Mouse (Mus musculus) left cerebral cortex, adult 18-20 months (tissue): ENCODE measurements around the gene Cdk13. TPM values are rescaled to one million over a fixed set of nuclear protein-coding genes. Genes with fewer than 3 reads are reported as not detected.

Experiments used
- DNase-seq, 2 experiments: peaks; one replicate each; pipeline ENCODE4 v3.0.0; 2021 to 2022; ENCODE audit warnings: low spot score in 2 of 2, mixed read lengths in 1 of 2
- total RNA-seq, 2 experiments: library from RNA; stranded (reverse); gene quantifications; 2 replicates each; pipeline ENCODE4 v1.2.3; 2021

Gene Cdk13
- total RNA-seq, 2 experiments from 2014 or later: 56.1 to 63.1 TPM

DNA sequence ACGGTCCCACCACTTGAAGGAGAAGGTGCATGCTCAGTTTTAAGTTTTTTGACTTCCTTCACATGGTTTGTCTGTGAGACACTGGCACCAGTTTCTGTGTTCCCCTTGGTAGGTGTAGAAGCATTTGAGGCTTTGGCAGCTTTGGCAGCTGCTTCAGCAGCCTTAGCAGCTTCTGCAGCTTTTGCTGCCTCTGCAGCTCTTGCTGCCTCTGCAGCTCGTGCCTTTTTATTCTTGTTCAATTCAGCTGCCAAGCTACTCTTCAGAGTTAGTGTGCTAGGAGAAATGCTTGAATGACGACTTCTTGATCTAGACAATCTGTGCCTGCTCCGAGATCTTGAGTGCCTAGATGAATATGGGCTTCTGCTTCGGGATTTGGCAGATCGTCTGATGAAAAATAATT, 32.3 kb downstream of the Cdk13 start:
- peak; percentile 7 to 50 for DNase-seq

DNA sequence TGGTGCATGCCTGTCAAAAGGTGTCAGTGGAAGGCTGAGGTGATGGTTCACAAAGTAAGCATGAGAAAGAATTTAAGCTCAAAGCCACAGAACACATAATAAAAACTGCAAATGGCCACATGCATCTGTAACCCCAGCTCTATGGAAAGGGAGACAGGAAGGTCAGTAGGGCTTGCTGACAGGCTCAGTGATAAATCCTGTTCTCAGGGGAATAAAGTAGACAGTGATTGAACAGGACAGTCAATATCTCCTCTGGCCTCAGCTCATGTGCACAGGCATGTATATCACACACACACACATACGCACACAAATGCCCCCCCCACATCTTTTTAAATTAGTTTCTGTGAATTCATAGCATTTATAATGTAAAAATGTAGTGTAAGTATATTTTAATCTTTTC, 42.5 kb downstream of the Cdk13 start:
- no peak for DNase-seq

DNA sequence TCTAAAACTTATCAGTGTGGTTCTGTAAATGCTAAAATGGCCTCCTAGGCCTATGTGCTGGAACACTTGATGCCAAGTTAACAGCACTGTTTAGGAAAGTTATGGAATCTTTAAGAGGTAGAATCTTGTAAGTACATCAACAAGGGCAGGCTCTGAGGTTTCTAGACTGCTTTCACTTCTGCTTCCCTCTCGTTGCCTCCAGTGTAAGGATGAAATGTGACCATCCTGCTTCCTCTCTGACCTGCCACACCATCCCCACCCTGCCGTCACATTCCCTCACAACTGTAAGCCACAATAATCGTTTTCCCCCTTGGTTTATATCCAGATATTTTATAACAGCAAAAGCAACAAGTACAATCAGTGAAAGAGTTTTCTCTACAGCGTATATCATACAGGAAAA, 49.9 kb downstream of the Cdk13 start:
- no peak for DNase-seq

GRCm38 (mm10) chr13:17728798-17729197, 76.1 kb downstream of the Cdk13 start:
- DNase-seq: no peak

DNA sequence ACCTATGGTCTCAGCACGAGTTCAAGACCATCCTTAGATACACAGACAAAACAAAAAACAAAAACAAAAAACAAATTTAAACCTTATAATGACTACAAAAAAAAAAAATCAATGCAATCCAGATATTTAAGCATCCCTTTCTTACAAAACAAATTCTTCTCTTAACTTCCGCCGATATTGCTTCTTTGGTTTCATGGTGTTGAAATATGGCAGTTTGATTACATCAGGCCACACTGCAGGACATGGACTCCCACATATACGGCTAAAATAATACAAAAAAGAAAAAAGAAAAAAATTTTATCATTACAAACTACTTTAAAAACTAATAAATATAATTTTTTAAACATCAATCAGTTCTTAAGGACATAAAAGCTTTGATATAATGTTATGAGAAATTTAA, 77.0 kb downstream of the Cdk13 start:
- DNase-seq: no peak

- no peak for DNase-seq
Measured at GRCm38 (mm10) chr13:17717357-17717756, 87.5 kb downstream of the Cdk13 start.

- DNase-seq: no peak
Measured at GRCm38 (mm10) chr13:17708784-17709311, 96.0 kb downstream of the Cdk13 start.

DNA sequence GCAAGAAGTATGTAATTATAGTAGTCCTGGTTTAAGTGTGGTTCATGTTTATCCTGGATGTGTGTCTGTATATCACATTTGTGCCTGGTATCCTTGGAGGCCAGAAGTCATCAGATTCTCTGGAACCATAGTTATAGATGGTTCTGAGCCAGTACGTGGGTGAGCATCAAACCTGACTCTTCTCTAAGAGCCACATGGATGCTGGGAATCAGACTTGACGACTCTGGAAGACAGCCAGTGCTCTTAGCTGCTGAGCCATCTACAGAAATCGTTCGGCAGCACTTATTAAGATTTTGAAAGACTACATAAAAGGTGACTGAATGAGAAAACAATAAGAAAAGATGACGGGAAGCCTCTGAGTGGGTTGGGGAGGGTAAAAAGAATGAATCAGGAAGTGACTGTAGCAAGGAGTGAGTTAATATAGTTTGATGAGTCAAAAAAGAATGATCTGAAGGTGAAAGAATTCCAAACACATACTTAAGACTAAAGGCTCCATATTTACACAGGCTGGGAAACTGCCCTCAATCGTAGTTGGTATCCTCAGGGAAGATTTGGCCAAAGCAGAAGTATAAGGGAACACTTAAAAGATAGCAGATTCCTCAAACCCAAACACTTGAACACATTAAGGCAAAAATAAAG, 99.6 kb downstream of the Cdk13 start:
- DNase-seq: peak; percentile 27 to 31

DNA sequence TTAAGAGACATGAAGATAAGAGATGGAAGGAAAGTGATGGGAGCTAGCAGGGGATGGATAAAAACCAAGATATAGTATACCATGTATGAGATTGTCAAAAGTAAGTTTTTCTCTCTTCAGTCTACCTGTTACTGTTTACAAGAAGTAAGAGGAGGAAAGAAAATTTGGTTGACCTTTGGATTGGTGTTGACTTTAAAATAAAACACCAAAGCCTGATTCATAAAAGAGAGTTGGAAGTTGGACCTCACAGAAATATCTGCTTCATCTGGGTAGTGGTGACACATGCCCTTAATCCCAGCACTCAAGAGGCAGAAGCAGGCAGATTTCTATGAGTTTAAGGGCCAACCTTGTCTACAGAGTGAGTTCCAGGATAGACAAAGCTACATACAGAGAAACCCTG, 102.6 kb downstream of the Cdk13 start:
- DNase-seq: no peak

DNA sequence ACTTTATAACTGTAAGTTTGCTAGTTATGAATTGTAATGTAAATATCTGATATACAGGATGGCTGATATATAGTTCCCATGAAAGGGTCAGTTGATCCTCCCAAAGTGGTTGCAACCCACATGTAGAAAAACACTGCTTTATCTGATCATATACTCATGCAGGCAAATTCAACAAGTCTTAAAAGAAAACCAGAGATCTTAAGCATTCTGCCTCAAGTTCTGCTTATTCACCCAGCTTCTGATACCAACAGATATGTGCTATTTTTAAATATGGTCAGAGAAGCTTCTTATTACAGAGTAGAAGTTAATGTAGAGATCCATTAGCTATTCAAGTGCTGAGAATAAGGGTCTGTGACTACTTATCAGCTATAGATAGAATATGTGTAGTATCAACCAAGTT, 103.6 kb downstream of the Cdk13 start:
- DNase-seq: no peak

DNA sequence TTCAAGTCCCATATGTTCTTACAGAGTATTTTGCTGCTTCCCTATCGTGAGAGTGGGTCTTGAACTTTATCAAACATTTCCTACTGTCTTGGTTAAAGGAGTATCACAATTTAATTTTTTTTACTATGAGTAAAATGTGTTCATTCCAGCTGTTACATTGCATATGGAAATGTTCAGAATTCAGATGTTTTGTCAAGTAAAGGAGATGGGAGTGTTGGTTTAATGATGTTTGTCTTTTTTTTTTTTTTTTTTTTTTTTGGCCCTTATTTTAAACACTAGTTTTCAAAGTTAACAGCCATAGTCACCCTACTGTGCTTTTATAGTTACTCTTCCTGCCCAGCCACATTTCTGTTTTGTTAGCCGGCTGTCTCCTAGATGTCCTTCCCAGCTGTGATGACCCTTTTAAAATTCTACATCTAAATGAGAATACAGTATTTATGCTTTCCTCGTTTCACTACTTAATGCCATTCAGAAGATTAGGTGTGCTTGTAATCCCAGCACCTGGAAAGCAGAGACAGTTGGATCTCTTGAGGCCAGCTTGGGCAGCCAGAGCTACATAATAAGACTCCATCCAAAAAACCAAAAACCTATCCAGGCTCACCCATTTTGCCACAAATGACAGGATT, 104.7 kb downstream of the Cdk13 start:
- no peak for DNase-seq

DNA sequence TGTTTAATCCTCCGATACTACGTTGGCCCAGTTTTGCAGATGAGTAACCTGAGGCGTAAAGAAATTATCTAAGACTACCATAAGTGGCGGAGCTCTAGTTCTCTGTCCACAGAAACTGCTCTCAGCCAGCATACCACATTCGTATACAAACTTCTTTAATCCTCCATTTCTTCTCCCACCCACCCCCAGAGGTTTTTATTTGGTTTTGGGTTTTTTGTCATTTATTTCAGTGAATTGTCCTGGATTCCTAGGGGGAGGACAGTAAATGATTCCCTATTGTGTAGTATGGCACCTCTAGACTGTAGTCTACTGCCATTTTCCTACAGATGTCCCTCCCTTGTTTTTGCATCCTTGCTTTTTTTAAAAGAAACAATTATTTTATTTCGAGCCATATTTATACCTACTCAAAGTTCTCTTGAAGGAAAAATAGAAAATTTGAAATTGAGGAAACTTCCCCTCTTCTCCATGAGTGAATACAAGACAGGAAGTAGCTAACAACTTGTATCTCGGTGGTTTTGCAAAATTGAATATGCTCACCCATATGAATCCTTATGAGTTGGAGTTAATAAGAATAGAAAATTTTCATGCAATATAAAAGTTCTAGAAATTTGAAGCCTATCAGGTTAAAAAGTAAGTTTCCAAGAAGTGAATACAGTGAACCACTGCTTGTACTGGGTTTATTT, 108.9 kb downstream of the Cdk13 start:
- no peak for DNase-seq

DNA sequence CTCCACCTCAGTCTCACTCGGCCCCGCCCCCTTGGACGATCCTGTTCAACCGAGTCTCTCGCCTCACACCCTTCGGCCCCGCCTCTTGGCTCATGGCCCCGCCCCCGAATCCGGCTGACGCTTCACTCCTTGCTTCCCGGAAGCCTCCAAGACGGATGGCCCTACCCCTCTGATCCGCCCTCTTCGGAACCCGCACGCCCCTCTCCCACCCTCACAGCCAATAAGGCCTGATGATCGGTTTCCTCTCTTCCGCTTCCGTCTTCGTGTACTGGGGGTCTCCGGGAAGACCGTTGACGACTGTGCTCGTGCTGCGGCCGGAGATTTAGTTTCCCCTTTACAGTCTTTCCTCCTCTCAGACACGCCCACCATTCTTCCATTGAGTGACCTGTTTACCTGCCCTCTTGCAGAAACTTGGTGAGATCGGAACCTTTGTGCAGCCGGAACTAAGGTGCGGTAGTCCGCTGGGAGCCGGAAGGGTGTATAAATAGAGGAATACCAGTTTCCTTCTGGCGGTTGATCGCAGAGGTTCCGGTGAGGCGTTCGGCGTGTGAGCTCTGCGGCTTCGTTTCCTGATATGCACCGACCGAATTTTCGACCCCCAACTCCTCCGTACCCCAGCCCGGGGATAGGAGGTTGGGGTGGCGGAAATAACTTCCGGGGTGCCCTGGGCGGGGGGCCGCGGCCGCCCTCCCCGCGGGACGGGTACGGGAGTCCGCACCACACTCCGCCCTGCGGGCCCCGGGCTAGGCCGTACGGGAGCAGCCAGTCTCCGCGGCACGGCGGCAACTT, 109.8 kb downstream of the Cdk13 start, which contains the start of the genes Mplkip and Sugct:
Gene Mplkip (plus strand): TSS at position 282 of the 789 bp plus-strand sequence.
Gene Sugct (minus strand): TSS at position 643 of the 789 bp plus-strand sequence.
- peak; percentile 100 for DNase-seq

GRCm38 (mm10) chr13:17694414-17694813, 110.5 kb downstream of the Cdk13 start:
- DNase-seq: no peak

DNA sequence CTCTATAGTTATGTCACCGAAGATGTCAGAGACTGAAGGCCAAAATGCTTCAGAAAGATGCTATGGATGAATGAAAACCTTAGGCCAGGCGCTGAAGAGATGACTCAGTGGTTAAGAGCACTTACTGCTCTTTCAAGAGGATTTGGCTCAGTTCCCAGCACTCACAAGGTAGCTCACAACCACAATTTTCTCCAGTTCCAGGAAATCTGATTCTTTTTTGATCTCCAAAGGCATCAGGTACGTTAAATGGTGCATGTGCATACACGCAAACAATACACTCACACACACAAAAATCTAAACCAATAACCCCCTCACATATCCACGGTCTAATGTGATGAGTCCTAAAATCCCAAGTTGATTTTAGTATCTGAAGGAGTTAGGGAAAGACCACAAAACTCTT, 111.1 kb downstream of the Cdk13 start:
- DNase-seq: no peak

GRCm38 (mm10) chr13:17691436-17691835, 113.5 kb downstream of the Cdk13 start:
- DNase-seq: no peak

GRCm38 (mm10) chr13:17690686-17691085, 114.2 kb downstream of the Cdk13 start:
- no peak for DNase-seq

GRCm38 (mm10) chr13:17689461-17689860, 115.4 kb downstream of the Cdk13 start:
- no peak for DNase-seq

DNA sequence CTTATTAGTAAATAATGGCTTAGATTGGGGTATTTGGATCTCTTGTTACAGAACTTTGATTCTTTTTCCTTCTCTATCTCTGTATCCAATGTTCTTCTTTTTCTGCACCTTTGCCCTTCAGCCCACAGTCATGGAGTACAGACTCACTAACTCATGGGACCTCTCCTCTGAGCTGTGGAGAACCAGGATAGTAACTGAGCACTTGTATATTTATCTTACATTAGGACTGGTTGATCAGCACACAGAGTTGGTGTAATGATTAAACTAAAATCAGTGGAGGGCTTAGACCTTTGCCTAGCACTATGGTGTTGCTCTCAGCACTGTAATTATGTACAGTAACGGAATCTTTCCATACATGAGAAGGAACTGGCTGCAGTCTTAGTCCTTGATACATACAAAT, 133.8 kb downstream of the Cdk13 start:
- no peak for DNase-seq

GRCm38 (mm10) chr13:17667380-17667779, 137.5 kb downstream of the Cdk13 start:
- DNase-seq: no peak
